Mouse (Mus musculus) ES-E14 (cell line): ENCODE data around the gene Loxl3. TPM values are rescaled to one million over a fixed set of nuclear protein-coding genes. Genes with fewer than 3 reads are reported as not detected.

Experiments
- DNase-seq: peaks from one replicate; pipeline ENCODE4 v3.0.0-alpha.2; 2013; ENCODE audit warnings: low read depth, low spot score
- H3K27ac ChIP-seq: 2 replicates; pipeline ENCODE4 v1.5.1; 2012; ENCODE audit warnings: low read depth, mild to moderate bottlenecking, low read length, moderate library complexity, mixed read lengths; ENCODE audit not compliant: poor library complexity, insufficient read depth, severe bottlenecking
- H3K36me3 ChIP-seq: 2 replicates; pipeline ENCODE4 v1.6.1; 2012; ENCODE audit warnings: mild to moderate bottlenecking, low read length, moderate library complexity, mixed read lengths; ENCODE audit not compliant: control insufficient read depth, poor library complexity, insufficient read depth, severe bottlenecking
- H3K4me1 ChIP-seq, 2 experiments: fragments of 150-350 bp in 1 of 2; sonication (generic) in 1 of 2; 2 replicates each; pipeline ENCODE4 v1.6.1; 2012; ENCODE audit warnings: low read length in 2 of 2, mild to moderate bottlenecking in 1 of 2, mixed read lengths in 1 of 2; ENCODE audit not compliant: control insufficient read depth in 2 of 2, insufficient read depth in 2 of 2, poor library complexity in 1 of 2
- H3K4me3 ChIP-seq, 2 experiments: fragments of 150-350 bp in 1 of 2; sonication (generic) in 1 of 2; 2 replicates each; pipeline ENCODE4 v1.5.1; 2012; ENCODE audit warnings: low read length in 2 of 2, low read depth in 1 of 2, mild to moderate bottlenecking in 1 of 2, mixed read lengths in 1 of 2; ENCODE audit not compliant: insufficient read depth in 1 of 2, poor library complexity in 1 of 2, severe bottlenecking in 1 of 2
- H3K9ac ChIP-seq: 2 replicates; pipeline ENCODE4 v1.6.1; 2012; ENCODE audit warnings: low read depth, mild to moderate bottlenecking, low read length, mixed read lengths; ENCODE audit not compliant: poor library complexity, insufficient read depth, severe bottlenecking
- H3K9me3 ChIP-seq: fragments of 150-350 bp; sonication (generic); 2 replicates; pipeline ENCODE4 v1.6.1; 2012; ENCODE audit warnings: low read depth, mild to moderate bottlenecking, low read length; ENCODE audit not compliant: control insufficient read depth, insufficient read depth
- CHD2 ChIP-seq: IDR thresholded peaks from 2 replicates; pipeline ENCODE4 v1.6.1; 2014; ENCODE audit warnings: mild to moderate bottlenecking, low read depth, low read length, inconsistent platforms
- HCFC1 ChIP-seq: IDR thresholded peaks from 2 replicates; pipeline ENCODE4 v1.6.1; 2012; ENCODE audit warnings: low read length, inconsistent platforms, borderline replicate concordance; ENCODE audit not compliant: insufficient read depth
- MAFK ChIP-seq: IDR thresholded peaks from 2 replicates; pipeline ENCODE4 v1.6.1; 2014; ENCODE audit warnings: mild to moderate bottlenecking, low read depth, low read length, inconsistent platforms; ENCODE audit not compliant: insufficient read depth
- ZC3H11A ChIP-seq: IDR thresholded peaks from 2 replicates; pipeline ENCODE4 v1.6.1; 2012; ENCODE audit warnings: low read depth, mild to moderate bottlenecking, inconsistent platforms, low read length, borderline replicate concordance
- ZNF384 ChIP-seq: IDR thresholded peaks from 2 replicates; pipeline ENCODE4 v1.6.1; 2012; ENCODE audit warnings: low read depth, low read length, inconsistent platforms
- in situ Hi-C, 2 experiments: fragments of 600-800 bp; cut with MboI; formaldehyde crosslinking; loops; one replicate each; pipeline ENCODE4 v1.15.1; 2025; ENCODE audit warnings: low sequenced_read_pairs in 2 of 2, inconsistent platforms in 1 of 2; ENCODE audit not compliant: unreplicated experiment in 2 of 2
- total RNA-seq: library from RNA; depleted of rRNA; stranded (reverse); fragments of 300-350 nt; gene quantifications from 2 replicates; pipeline ENCODE4 v1.2.3, GENCODE M21; 2012; rRNA removed

Loxl3 gene
- 2.3 and 3.4 TPM in 2 replicates for total RNA-seq

DNA sequence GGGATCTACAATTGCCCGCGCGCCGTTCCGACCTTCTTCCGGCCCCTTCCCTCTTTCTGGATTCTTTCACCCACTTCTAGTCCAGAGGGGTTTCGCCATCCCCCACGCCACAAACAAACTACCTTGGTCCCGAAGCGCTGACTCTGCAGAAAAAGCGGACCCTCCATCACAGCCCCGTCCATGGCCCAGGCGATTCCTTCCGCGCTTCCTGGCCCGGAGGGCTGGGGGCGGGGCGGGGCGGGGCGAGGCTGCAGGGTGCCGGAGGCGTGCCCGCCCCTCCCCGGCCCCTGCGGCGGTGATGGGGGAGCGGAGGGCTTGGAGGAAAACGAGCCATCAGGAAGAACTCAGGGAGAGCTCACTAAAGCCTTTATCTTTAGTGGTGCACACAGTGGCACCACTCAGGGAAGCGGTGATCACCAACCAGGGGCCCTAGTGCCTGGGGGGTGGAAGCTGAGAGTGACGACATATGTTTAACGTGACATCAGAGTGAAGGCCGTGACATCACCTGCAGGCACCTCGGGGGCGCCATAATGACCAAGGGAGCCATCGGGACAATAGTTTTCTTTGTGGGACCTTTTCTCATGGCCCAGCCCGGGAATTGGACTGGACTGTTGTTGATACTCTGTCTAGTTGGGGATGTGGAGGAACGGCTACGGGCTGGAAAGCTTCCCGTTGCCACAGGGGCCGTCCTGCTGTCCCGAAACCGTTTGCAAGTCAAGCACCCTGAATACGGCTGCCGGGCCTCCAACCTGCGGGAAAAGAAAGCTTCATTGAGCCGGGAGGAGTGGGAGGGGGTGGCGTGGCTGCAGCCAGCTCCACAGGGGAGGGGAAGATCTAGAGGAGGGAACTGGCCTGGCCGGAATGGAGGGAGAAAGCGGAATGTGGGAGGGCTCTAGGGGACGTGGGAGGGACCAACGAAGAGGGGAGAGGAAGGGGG lies at the start of gene Loxl3, which contains the start of gene Dok1:
Gene Loxl3, plus strand, starts transcription at position 925 of the 937 bp plus-strand sequence.
Gene Dok1, minus strand, starts transcription at position 223 of the 937 bp plus-strand sequence.
- Histone ChIP-seq H3K36me3 (no peaks in the 10 kb centered on the region), H3K9ac (peak within 1 kb of the TSS; percentile 58), H3K9me3 (no peaks in the 10 kb centered on the region), H3K4me3 (peak within 1 kb of the TSS; percentile 69 to 83), H3K4me1 (peaks cover 0 to 14% of the 10 kb centered on the region in 2 experiments; a peak in 2 of 4 replicates), H3K27ac (no peak within 1 kb of the TSS)
- in situ Hi-C loops: no loop called here
- peak; percentile 73 for DNase-seq
- TF ChIP-seq HCFC1 (no peak), MAFK (peak; percentile 96)

DNA sequence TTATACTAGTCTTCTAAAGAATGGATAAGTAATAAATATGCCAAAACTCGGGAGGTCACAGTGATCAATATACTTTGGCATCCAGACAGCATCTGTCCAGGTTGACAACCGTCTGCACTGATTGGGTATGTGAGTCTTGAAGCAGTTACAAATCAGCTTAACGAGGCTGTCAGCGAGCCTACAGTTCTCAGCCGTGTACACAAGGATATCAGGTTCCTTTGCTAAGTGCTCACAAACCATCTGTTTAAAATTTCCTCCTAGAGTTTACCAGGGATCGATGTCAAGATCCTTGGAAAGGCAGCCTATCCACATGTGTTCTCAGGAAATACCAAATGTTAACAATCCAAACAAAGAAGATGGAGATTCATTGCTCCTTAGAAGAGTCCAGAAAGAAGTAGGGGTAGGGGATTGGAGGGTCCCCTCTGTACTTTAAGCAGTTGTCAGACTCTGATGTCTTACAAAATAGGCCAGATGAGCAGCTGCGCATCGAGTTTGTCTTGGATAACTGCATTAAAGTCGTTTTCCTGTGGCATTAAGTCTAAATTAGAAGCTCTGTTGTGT lies 46.5 kb upstream of the Loxl3 start:
- no peaks in the 10 kb centered on the region for H3K4me1 ChIP-seq
- no peaks in the 10 kb centered on the region for H3K9me3 ChIP-seq
- H3K4me3 ChIP-seq: no peak overlapping the region
- no peak overlapping the region for H3K9ac ChIP-seq
- no peak for DNase-seq
- in situ Hi-C loops: no loop called here
- no peaks in the 10 kb centered on the region for H3K36me3 ChIP-seq
- TF ChIP-seq HCFC1 (no peak), MAFK (no peak), CHD2 (no peak), ZNF384 (no peak), ZC3H11A (no peak)
- no peak overlapping the region for H3K27ac ChIP-seq

DNA sequence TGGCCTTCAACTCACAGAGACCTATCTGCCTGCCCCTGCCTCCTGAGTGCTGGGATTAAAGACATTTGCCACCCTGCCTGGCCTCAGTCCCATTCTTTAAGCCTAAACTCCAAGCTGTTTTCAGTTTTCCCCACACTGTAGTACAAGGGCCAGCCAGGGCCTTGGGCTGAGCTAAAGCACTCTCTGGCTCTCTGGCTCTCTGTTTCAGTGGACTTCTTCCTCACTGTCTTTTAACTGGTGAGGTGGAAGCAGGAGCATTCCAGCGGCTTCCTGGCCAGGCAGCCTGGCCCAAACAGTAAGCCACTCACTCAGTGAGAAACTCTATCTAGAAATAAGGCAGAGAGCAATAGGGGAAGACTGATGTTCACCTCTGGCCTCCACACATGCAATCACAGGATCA lies 40.3 kb upstream of the Loxl3 start:
- no peak overlapping the region for H3K9ac ChIP-seq
- TF ChIP-seq MAFK (no peak), CHD2 (no peak), HCFC1 (no peak), ZC3H11A (no peak), ZNF384 (no peak)
- in situ Hi-C loops: no loop called here
- no peak for DNase-seq
- no peak overlapping the region for H3K4me3 ChIP-seq
- no peak overlapping the region for H3K27ac ChIP-seq
- H3K4me1 ChIP-seq: no peaks in the 10 kb centered on the region
- H3K9me3 ChIP-seq: no peaks in the 10 kb centered on the region
- H3K36me3 ChIP-seq: no peaks in the 10 kb centered on the region

DNA sequence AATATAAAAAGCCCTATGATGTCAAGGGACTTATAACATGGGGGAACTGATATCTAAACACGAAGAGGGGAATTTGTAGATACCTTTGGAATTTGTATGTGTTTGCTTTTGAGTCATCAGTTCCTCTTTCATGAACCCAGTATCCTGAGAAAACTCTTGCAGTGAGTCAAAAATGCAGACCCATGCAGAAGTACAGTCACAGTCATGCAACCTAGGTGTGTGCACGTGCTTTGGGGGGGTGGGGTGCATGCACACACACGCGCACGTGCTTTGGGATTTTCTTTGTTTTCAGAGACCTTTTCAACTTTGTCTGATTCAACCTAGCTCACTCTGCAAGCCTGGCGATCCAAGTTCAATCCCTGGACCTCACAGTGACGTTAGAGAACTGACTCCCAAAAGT lies 39.6 kb upstream of the Loxl3 start:
- Histone ChIP-seq H3K9me3 (no peaks in the 10 kb centered on the region), H3K9ac (no peak overlapping the region), H3K4me3 (no peak overlapping the region), H3K36me3 (no peaks in the 10 kb centered on the region), H3K27ac (no peak overlapping the region), H3K4me1 (no peaks in the 10 kb centered on the region)
- DNase-seq: no peak
- TF ChIP-seq MAFK: no peak
- TF ChIP-seq ZC3H11A: no peak
- TF ChIP-seq HCFC1: no peak
- TF ChIP-seq ZNF384: no peak
- TF ChIP-seq CHD2: no peak
- in situ Hi-C loops: no loop called here
